Mouse (Mus musculus) intestine, postnatal 0 days (tissue): ENCODE measurements at regions not wholly inside any gene's neighbourhood (a gene's known extent, or its start where the extent isn't known, plus 50 kb on each side); places are given as distances from the start of the nearest gene placed in this dataset.

ENCODE experiments used
- ATAC-seq: fragments of 200-750 bp; cut with Nextera tagmentation; 2 replicates; pipeline ENCODE4 v1.8.0; 2017; ENCODE audit warnings: mild to moderate bottlenecking, moderate TSS enrichment, moderate library complexity
- H3K27ac ChIP-seq: fragments of 300-500 bp; sonication (generic); 2 replicates; pipeline ENCODE4 v1.5.1; 2014; ENCODE audit warnings: mild to moderate bottlenecking, low read depth, low read length, moderate library complexity
- H3K27me3 ChIP-seq: fragments of 300-500 bp; sonication (generic); replicated peaks from 2 replicates; pipeline ENCODE4 v1.6.1; 2014; ENCODE audit warnings: low read length, mixed read lengths; ENCODE audit not compliant: control insufficient read depth, insufficient read depth
- H3K36me3 ChIP-seq: fragments of 300-500 bp; sonication (generic); 2 replicates; pipeline ENCODE4 v1.6.1; 2014; ENCODE audit warnings: mild to moderate bottlenecking, moderate library complexity; ENCODE audit not compliant: control insufficient read depth, insufficient read depth
- H3K4me1 ChIP-seq: fragments of 300-500 bp; sonication (generic); replicated peaks from 2 replicates; pipeline ENCODE4 v1.6.1; 2014; ENCODE audit warnings: antibody characterized with exemption, low read length, mixed read lengths; ENCODE audit not compliant: control insufficient read depth, insufficient read depth
- H3K4me2 ChIP-seq: fragments of 300-500 bp; sonication (generic); replicated peaks from 2 replicates; pipeline ENCODE4 v1.6.1; 2014; ENCODE audit warnings: low read depth, mild to moderate bottlenecking, moderate library complexity
- H3K4me3 ChIP-seq: fragments of 300-500 bp; sonication (generic); 2 replicates; pipeline ENCODE4 v1.5.1; 2014; ENCODE audit warnings: low read depth, low read length
- H3K9ac ChIP-seq: fragments of 300-500 bp; sonication (generic); 2 replicates; pipeline ENCODE4 v1.6.1; 2014; ENCODE audit warnings: mild to moderate bottlenecking, low read depth, low read length
- H3K9me3 ChIP-seq: fragments of 300-500 bp; sonication (generic); 2 replicates; pipeline ENCODE4 v1.6.1; 2016; ENCODE audit warnings: mixed run types; ENCODE audit not compliant: control insufficient read depth
- CTCF ChIP-seq: sonication (generic); IDR thresholded peaks from 2 replicates; pipeline ENCODE4 v1.5.1; 2016; ENCODE audit warnings: low read depth, mild to moderate bottlenecking, control low read depth, antibody characterized with exemption, moderate library complexity
- WGBS: fragments of 180-500 bp; shearing (Covaris S2); extraction: QIAGEN DNeasy Blood & Tissue Kit; methylation state at CpG from one replicate; pipeline ENCODE4 v1.1.7; 2014; 5-methylcytosine and 5-hydroxymethylcytosine counted together

- no peak overlapping the region for H3K4me2 ChIP-seq
- H3K27ac ChIP-seq = no peak overlapping the region
- H3K27me3 ChIP-seq = no peaks in the 10 kb centered on the region
- TF ChIP-seq CTCF = peak; percentile 59
- no peaks in the 10 kb centered on the region for H3K9me3 ChIP-seq
- no peak overlapping the region for H3K4me3 ChIP-seq
- H3K9ac ChIP-seq = no peak overlapping the region
- no peak for ATAC-seq
- no peaks in the 10 kb centered on the region for H3K4me1 ChIP-seq
- 51% methylated on average over 2 of the region's 2 CpGs for WGBS
- H3K36me3 ChIP-seq = no peaks in the 10 kb centered on the region
These were observed 291.1 kb upstream of the Pappa start for GRCm38 (mm10) chr4:64832882-64833281.

GRCm38 (mm10) chr4:64874521-64874920, 249.5 kb upstream of the Pappa start:
- Histone ChIP-seq H3K4me2 (no peak overlapping the region), H3K36me3 (no peaks in the 10 kb centered on the region), H3K27ac (no peak overlapping the region), H3K4me1 (no peaks in the 10 kb centered on the region), H3K9me3 (no peaks in the 10 kb centered on the region), H3K4me3 (no peak overlapping the region), H3K27me3 (no peaks in the 10 kb centered on the region), H3K9ac (no peak overlapping the region)
- ATAC-seq = no peak
- 54% methylated on average over 2 of the region's 2 CpGs for whole genome bisulfite sequencing
- no peak for TF ChIP-seq CTCF

- no peaks in the 10 kb centered on the region for H3K36me3 ChIP-seq
- no peaks in the 10 kb centered on the region for H3K4me1 ChIP-seq
- H3K4me3 ChIP-seq = no peak overlapping the region
- TF ChIP-seq CTCF = no peak
- H3K9ac ChIP-seq = no peak overlapping the region
- no peak for ATAC-seq
- H3K27me3 ChIP-seq = no peaks in the 10 kb centered on the region
- H3K9me3 ChIP-seq = no peaks in the 10 kb centered on the region
- 84% methylated on average over 1 of the region's 1 CpGs for WGBS
- no peak overlapping the region for H3K27ac ChIP-seq
- no peak overlapping the region for H3K4me2 ChIP-seq
These were observed 247.1 kb upstream of the Pappa start for GRCm38 (mm10) chr4:64876924-64877323.

DNA sequence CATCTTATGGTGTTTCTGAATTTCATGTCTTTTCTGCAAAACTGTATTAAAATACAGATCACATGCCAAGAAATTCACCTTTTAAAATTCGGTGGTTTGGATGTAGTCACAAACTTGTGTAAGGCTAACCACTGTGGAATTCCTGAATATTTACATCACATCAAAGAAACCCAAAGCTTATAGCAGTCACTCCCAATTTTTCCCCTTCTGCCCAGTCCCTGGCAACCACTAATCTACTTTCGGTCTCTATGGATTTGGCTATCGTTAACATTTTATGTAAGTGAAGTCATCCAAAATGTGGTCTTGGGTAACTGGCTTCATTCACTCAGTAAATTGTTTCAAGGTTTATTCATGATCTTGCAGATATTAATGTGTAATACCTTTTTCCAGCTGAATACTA, 226.0 kb upstream of the Pappa start:
- ATAC-seq = no peak
- no peak overlapping the region for H3K9ac ChIP-seq
- H3K27ac ChIP-seq = no peak overlapping the region
- H3K27me3 ChIP-seq = no peaks in the 10 kb centered on the region
- H3K9me3 ChIP-seq = no peaks in the 10 kb centered on the region
- 87% methylated on average over 3 of the region's 3 CpGs for WGBS
- no peak overlapping the region for H3K4me3 ChIP-seq
- no peak overlapping the region for H3K4me2 ChIP-seq
- no peaks in the 10 kb centered on the region for H3K4me1 ChIP-seq
- no peaks in the 10 kb centered on the region for H3K36me3 ChIP-seq
- no peak for TF ChIP-seq CTCF

- no peak overlapping the region for H3K4me3 ChIP-seq
- H3K4me1 ChIP-seq = no peaks in the 10 kb centered on the region
- no peaks in the 10 kb centered on the region for H3K27me3 ChIP-seq
- no peak for TF ChIP-seq CTCF
- ATAC-seq = no peak
- H3K9ac ChIP-seq = no peak overlapping the region
- no peak overlapping the region for H3K27ac ChIP-seq
- no peak overlapping the region for H3K4me2 ChIP-seq
- H3K9me3 ChIP-seq = no peaks in the 10 kb centered on the region
- H3K36me3 ChIP-seq = no peaks in the 10 kb centered on the region
- 52% methylated on average over 5 of the region's 5 CpGs for whole genome bisulfite sequencing
These were observed 222.7 kb upstream of the Pappa start for GRCm38 (mm10) chr4:64901091-64901845.

- Histone ChIP-seq H3K4me1 (no peaks in the 10 kb centered on the region), H3K9me3 (no peaks in the 10 kb centered on the region), H3K27ac (no peak overlapping the region), H3K27me3 (no peaks in the 10 kb centered on the region), H3K9ac (no peak overlapping the region), H3K4me3 (no peak overlapping the region), H3K4me2 (no peak overlapping the region), H3K36me3 (no peaks in the 10 kb centered on the region)
- ATAC-seq = no peak
- no peak for TF ChIP-seq CTCF
These were observed 200.2 kb upstream of the Pappa start for GRCm38 (mm10) chr4:64923751-64924150.
